Mouse (Mus musculus) mouse embryonic stem cell (cell line): Measurements from ENCODE around the gene Eef1a2.

Source experiments
- in situ Hi-C, 2 experiments: fragments of 300-500 bp; cut with MboI; formaldehyde crosslinking; loops; 1 replicate in 1 of 2; 3 replicates in 1 of 2; pipeline ENCODE4 v1.14.3; 2019 to 2020; ENCODE audit warnings: low sequenced_read_pairs in 2 of 2, low pct_unique_long_range_greater_than_20kb in 1 of 2, mixed read lengths in 1 of 2; ENCODE audit not compliant: unreplicated experiment in 1 of 2

Gene Eef1a2

GRCm38 (mm10) chr2:181160821-181161220 is 4.0 kb upstream of the Eef1a2 start:
- in situ Hi-C loops = no loop called here

- in situ Hi-C loops = no loop called here
Measured at GRCm38 (mm10) chr2:181159771-181160170, 3.0 kb upstream of the Eef1a2 start.

GRCm38 (mm10) chr2:181159091-181159514 is 2.3 kb upstream of the Eef1a2 start:
- in situ Hi-C loops = no loop called here

- in situ Hi-C loops = no loop called here
Measured at GRCm38 (mm10) chr2:181158471-181158870, 1.7 kb upstream of the Eef1a2 start.

- in situ Hi-C loops = no loop called here
Measured at GRCm38 (mm10) chr2:181157716-181158302, 995 bp upstream of the Eef1a2 start.

GRCm38 (mm10) chr2:181157180-181157579 is 366 bp upstream of the Eef1a2 start:
- in situ Hi-C loops = no loop called here

- in situ Hi-C loops = no loop called here
Measured at GRCm38 (mm10) chr2:181155801-181156200, 1.0 kb downstream of the Eef1a2 start.

GRCm38 (mm10) chr2:181154831-181155415 is 1.9 kb downstream of the Eef1a2 start:
- in situ Hi-C loops = no loop called here

GRCm38 (mm10) chr2:181154361-181154760 is 2.5 kb downstream of the Eef1a2 start:
- in situ Hi-C loops = no loop called here

- in situ Hi-C loops = no loop called here
Measured at GRCm38 (mm10) chr2:181153837-181154236, 3.0 kb downstream of the Eef1a2 start.

GRCm38 (mm10) chr2:181153131-181153530 is 3.7 kb downstream of the Eef1a2 start:
- in situ Hi-C loops = no loop called here

GRCm38 (mm10) chr2:181152701-181153100 is 4.1 kb downstream of the Eef1a2 start:
- in situ Hi-C loops = no loop called here

- in situ Hi-C loops = no loop called here
Measured at GRCm38 (mm10) chr2:181150281-181150680, 6.5 kb downstream of the Eef1a2 start.

- in situ Hi-C loops = no loop called here
Measured at GRCm38 (mm10) chr2:181148318-181148955, 8.4 kb downstream of the Eef1a2 start.

- in situ Hi-C loops = no loop called here
Measured at GRCm38 (mm10) chr2:181147546-181148317, 9.1 kb downstream of the Eef1a2 start.

- in situ Hi-C loops = no loop called here
Measured at GRCm38 (mm10) chr2:181146976-181147545, 9.8 kb downstream of the Eef1a2 start.

- in situ Hi-C loops = no loop called here
Measured at GRCm38 (mm10) chr2:181144675-181145074, 12.1 kb downstream of the Eef1a2 start.

- in situ Hi-C loops = no loop called here
Measured at GRCm38 (mm10) chr2:181143509-181144276, 13.1 kb downstream of the Eef1a2 start.
